Mouse (Mus musculus): ENCODE results near the gene Trim50. TPM values are rescaled to one million over a fixed set of nuclear protein-coding genes. Genes with fewer than 3 reads are reported as not detected.

Gene Trim50
- polyA plus RNA-seq, 1 experiment from 2014 or later = not detected

GRCm38 (mm10) chr5:135346430-135346829 is 6.7 kb upstream of the Trim50 start:
- peaks cover 2% of the 10 kb centered on the region; the same call in 1 of the 2 replicates for H3K4me1 ChIP-seq (replicated peaks)
- H3K36me3 ChIP-seq = no peaks in the 10 kb centered on the region
- H3K27me3 ChIP-seq = no peaks in the 10 kb centered on the region; the same call in 1 of the 2 replicates
- no peak overlapping the region for H3K27ac ChIP-seq
- peaks cover 16% of the 10 kb centered on the region; the same call in 1 of the 2 replicates for H3K9me3 ChIP-seq
- no peak overlapping the region for H3K4me2 ChIP-seq
- no peak overlapping the region for H3K4me3 ChIP-seq (replicated peaks)
- ATAC-seq (ENCODE audit: insufficient number of reproducible peaks, insufficient read depth, low FRiP score, low TSS enrichment, low read depth) = no peak
- H3K9ac ChIP-seq (replicated peaks) = no peak overlapping the region
- WGBS = 13% methylated on average over 1 of the region's 1 CpGs

GRCm38 (mm10) chr5:135347511-135348011 is 5.5 kb upstream of the Trim50 start:
- peaks cover 16% of the 10 kb centered on the region; the same call in 1 of the 2 replicates for H3K9me3 ChIP-seq
- H3K4me3 ChIP-seq (replicated peaks) = no peak overlapping the region
- H3K27ac ChIP-seq = no peak overlapping the region
- no peaks in the 10 kb centered on the region for H3K36me3 ChIP-seq
- no peak overlapping the region for H3K4me2 ChIP-seq
- H3K9ac ChIP-seq (replicated peaks) = no peak overlapping the region
- H3K27me3 ChIP-seq = peaks cover 11% of the 10 kb centered on the region
- ATAC-seq (ENCODE audit: insufficient number of reproducible peaks, insufficient read depth, low FRiP score, low TSS enrichment, low read depth) = no peak
- H3K4me1 ChIP-seq (replicated peaks) = no peaks in the 10 kb centered on the region
- WGBS = 71% methylated on average over 4 of the region's 4 CpGs

- no peak for ATAC-seq (ENCODE audit: insufficient number of reproducible peaks, insufficient read depth, low FRiP score, low TSS enrichment, low read depth)
- no peak within 1 kb of the TSS for H3K9ac ChIP-seq (replicated peaks)
- H3K4me2 ChIP-seq = no peak within 1 kb of the TSS
- no peaks in the 10 kb centered on the region for H3K4me1 ChIP-seq (replicated peaks)
- peaks cover 30% of the 10 kb centered on the region for H3K27me3 ChIP-seq
- WGBS = 92% methylated on average over 35 of the region's 35 CpGs
- H3K36me3 ChIP-seq = no peaks in the 10 kb centered on the region
- no peak within 1 kb of the TSS for H3K4me3 ChIP-seq (replicated peaks)
- H3K9me3 ChIP-seq = peaks cover 16% of the 10 kb centered on the region; the same call in 1 of the 2 replicates
- no peak within 1 kb of the TSS for H3K27ac ChIP-seq
These were observed 3.2 kb upstream of the Trim50 start, which contains the start of gene Fkbp6 for GRCm38 (mm10) chr5:135349862-135350261. Fkbp6 (minus strand) TSS chr5:135350044.

GRCm38 (mm10) chr5:135351606-135352005 is 1.5 kb upstream of the Trim50 start:
- H3K4me3 ChIP-seq (replicated peaks) = no peak overlapping the region
- ATAC-seq (ENCODE audit: insufficient number of reproducible peaks, insufficient read depth, low FRiP score, low TSS enrichment, low read depth) = no peak
- H3K36me3 ChIP-seq = no peaks in the 10 kb centered on the region
- H3K27me3 ChIP-seq = peaks cover 35% of the 10 kb centered on the region
- H3K27ac ChIP-seq = no peak overlapping the region
- H3K9me3 ChIP-seq = peaks cover 16% of the 10 kb centered on the region; the same call in 1 of the 2 replicates
- no peak overlapping the region for H3K9ac ChIP-seq (replicated peaks)
- H3K4me1 ChIP-seq (replicated peaks) = no peaks in the 10 kb centered on the region
- H3K4me2 ChIP-seq = no peak overlapping the region
- 84% methylated on average over 13 of the region's 13 CpGs for WGBS

GRCm38 (mm10) chr5:135353564-135353963 is 469 bp downstream of the Trim50 start:
- H3K4me3 ChIP-seq (replicated peaks) = no peak overlapping the region
- peaks cover 16% of the 10 kb centered on the region; the same call in 1 of the 2 replicates for H3K9me3 ChIP-seq

GRCm38 (mm10) chr5:135356090-135356489 is 3.0 kb downstream of the Trim50 start:
- no peaks in the 10 kb centered on the region; the same call in 1 of the 2 replicates for H3K9me3 ChIP-seq
- no peak for ATAC-seq (ENCODE audit: insufficient number of reproducible peaks, insufficient read depth, low FRiP score, low TSS enrichment, low read depth)
- H3K27me3 ChIP-seq = peaks cover 37% of the 10 kb centered on the region
- no peaks in the 10 kb centered on the region for H3K4me1 ChIP-seq (replicated peaks)
- 53% methylated on average over 1 of the region's 1 CpGs for WGBS
- H3K4me2 ChIP-seq = no peak overlapping the region
- no peaks in the 10 kb centered on the region for H3K36me3 ChIP-seq
- H3K27ac ChIP-seq = no peak overlapping the region
- no peak overlapping the region for H3K4me3 ChIP-seq (replicated peaks)
- no peak overlapping the region for H3K9ac ChIP-seq (replicated peaks)

More at GRCm38 (mm10) chr5:135353564-135353963, 469 bp downstream of the Trim50 start:
- Histone ChIP-seq H3K4me1 (replicated peaks) (no peaks in the 10 kb centered on the region), H3K36me3 (no peaks in the 10 kb centered on the region), H3K27me3 (peaks cover 37% of the 10 kb centered on the region), H3K9ac (replicated peaks) (no peak overlapping the region), H3K4me2 (peak overlapping the region; percentile 28), H3K27ac (no peak overlapping the region)
- ATAC-seq (ENCODE audit: insufficient number of reproducible peaks, insufficient read depth, low FRiP score, low TSS enrichment, low read depth) = no peak
- WGBS = 14% methylated on average over 20 of the region's 20 CpGs

GRCm38 (mm10) chr5:135357556-135357955 is 4.5 kb downstream of the Trim50 start:
- Histone ChIP-seq H3K36me3 (no peaks in the 10 kb centered on the region), H3K4me1 (replicated peaks) (no peaks in the 10 kb centered on the region), H3K4me3 (replicated peaks) (no peak overlapping the region), H3K9ac (replicated peaks) (no peak overlapping the region), H3K27ac (no peak overlapping the region), H3K4me2 (no peak overlapping the region), H3K27me3 (peaks cover 26% of the 10 kb centered on the region), H3K9me3 (no peaks in the 10 kb centered on the region; the same call in 1 of the 2 replicates)
- WGBS = 89% methylated on average over 2 of the region's 2 CpGs
- no peak for ATAC-seq (ENCODE audit: insufficient number of reproducible peaks, insufficient read depth, low FRiP score, low TSS enrichment, low read depth)

- Histone ChIP-seq H3K27ac (no peak overlapping the region), H3K36me3 (no peaks in the 10 kb centered on the region), H3K27me3 (peaks cover 12% of the 10 kb centered on the region; the same call in 1 of the 2 replicates), H3K9me3 (no peaks in the 10 kb centered on the region; the same call in 1 of the 2 replicates), H3K4me3 (replicated peaks) (no peak overlapping the region), H3K9ac (replicated peaks) (no peak overlapping the region), H3K4me2 (no peak overlapping the region), H3K4me1 (replicated peaks) (no peaks in the 10 kb centered on the region)
- WGBS = 87% methylated on average over 2 of the region's 2 CpGs
- no peak for ATAC-seq (ENCODE audit: insufficient number of reproducible peaks, insufficient read depth, low FRiP score, low TSS enrichment, low read depth)
These were observed 6.7 kb downstream of the Trim50 start for GRCm38 (mm10) chr5:135359772-135360171.

- H3K9me3 ChIP-seq = no peaks in the 10 kb centered on the region; the same call in 1 of the 2 replicates
- H3K4me3 ChIP-seq (replicated peaks) = no peak overlapping the region
- H3K27me3 ChIP-seq = peaks cover 15% of the 10 kb centered on the region
- no peaks in the 10 kb centered on the region for H3K36me3 ChIP-seq
- ATAC-seq (ENCODE audit: insufficient number of reproducible peaks, insufficient read depth, low FRiP score, low TSS enrichment, low read depth) = no peak
- H3K4me1 ChIP-seq (replicated peaks) = no peaks in the 10 kb centered on the region
- WGBS = 85% methylated on average over 3 of the region's 3 CpGs
- H3K4me2 ChIP-seq = no peak overlapping the region
- H3K27ac ChIP-seq = no peak overlapping the region
- no peak overlapping the region for H3K9ac ChIP-seq (replicated peaks)
These were observed 9.5 kb downstream of the Trim50 start for GRCm38 (mm10) chr5:135362572-135362971.

- no peak for ATAC-seq (ENCODE audit: insufficient number of reproducible peaks, insufficient read depth, low FRiP score, low TSS enrichment, low read depth)
- 25% methylated on average over 12 of the region's 12 CpGs for WGBS
These were observed 10.4 kb downstream of the Trim50 start for GRCm38 (mm10) chr5:135363540-135363939.

GRCm38 (mm10) chr5:135367841-135368240 is 14.7 kb downstream of the Trim50 start:
- Histone ChIP-seq H3K27me3 (peaks cover 15% of the 10 kb centered on the region), H3K4me3 (replicated peaks) (no peak overlapping the region), H3K36me3 (peaks cover 16% of the 10 kb centered on the region), H3K9me3 (no peaks in the 10 kb centered on the region), H3K4me2 (no peak overlapping the region), H3K27ac (no peak overlapping the region), H3K4me1 (replicated peaks) (peaks cover 12% of the 10 kb centered on the region), H3K9ac (replicated peaks) (no peak overlapping the region)
- ATAC-seq (ENCODE audit: insufficient number of reproducible peaks, insufficient read depth, low FRiP score, low TSS enrichment, low read depth) = no peak
- WGBS = 58% methylated on average over 6 of the region's 6 CpGs

More at GRCm38 (mm10) chr5:135363540-135363939, 10.4 kb downstream of the Trim50 start:
- no peaks in the 10 kb centered on the region for H3K4me1 ChIP-seq (replicated peaks)
- peaks cover 15% of the 10 kb centered on the region for H3K27me3 ChIP-seq
- H3K27ac ChIP-seq = no peak overlapping the region
- no peak overlapping the region for H3K4me3 ChIP-seq (replicated peaks)
- H3K9ac ChIP-seq (replicated peaks) = no peak overlapping the region
- H3K4me2 ChIP-seq = no peak overlapping the region
- no peaks in the 10 kb centered on the region for H3K36me3 ChIP-seq
- no peaks in the 10 kb centered on the region; the same call in 1 of the 2 replicates for H3K9me3 ChIP-seq

- Histone ChIP-seq H3K9me3 (no peaks in the 10 kb centered on the region), H3K36me3 (peaks cover 21% of the 10 kb centered on the region), H3K4me2 (no peak overlapping the region), H3K27me3 (peaks cover 15% of the 10 kb centered on the region), H3K27ac (no peak overlapping the region), H3K4me1 (replicated peaks) (peaks cover 12% of the 10 kb centered on the region), H3K9ac (replicated peaks) (no peak overlapping the region), H3K4me3 (replicated peaks) (no peak overlapping the region)
- ATAC-seq (ENCODE audit: insufficient number of reproducible peaks, insufficient read depth, low FRiP score, low TSS enrichment, low read depth) = no peak
- WGBS = 76% methylated on average over 6 of the region's 6 CpGs
These were observed 15.2 kb downstream of the Trim50 start for GRCm38 (mm10) chr5:135368312-135368711.

Data from limb, embryonic 12.5 days (tissue).